Mouse (Mus musculus): ENCODE measurements around the gene Ptprk. TPM values are rescaled to one million over a fixed set of nuclear protein-coding genes. Genes with fewer than 3 reads are reported as not detected.

The Ptprk gene
- polyA plus RNA-seq, 1 experiment from 2014 or later, result 35.5 TPM

DNA sequence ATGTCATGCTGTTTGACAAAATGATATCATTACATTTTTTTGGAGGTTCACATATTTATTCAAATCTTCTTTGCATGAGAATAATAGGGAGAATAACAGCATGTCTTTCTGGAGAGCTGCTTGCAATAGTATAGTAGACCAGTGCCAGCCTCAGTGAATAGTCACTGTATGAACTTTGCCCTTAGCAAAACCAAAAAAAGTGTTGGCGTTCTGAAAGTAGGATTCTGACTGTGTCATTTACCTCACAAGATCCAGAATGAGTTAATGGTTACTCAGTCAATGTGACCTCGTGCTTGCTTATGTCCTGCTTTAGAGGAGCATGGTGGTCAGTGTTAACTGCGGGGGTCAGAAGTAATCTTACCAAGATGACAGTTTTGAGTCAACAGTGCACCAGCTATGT, 187.5 kb downstream of the Ptprk start:
- H3K9ac ChIP-seq, result no peak overlapping the region
- H3K4me2 ChIP-seq (replicated peaks), result no peak overlapping the region
- WGBS, result 86% methylated on average over 3 of the region's 3 CpGs
- no peaks in the 10 kb centered on the region for H3K9me3 ChIP-seq
- H3K27me3 ChIP-seq, result no peaks in the 10 kb centered on the region
- no peak overlapping the region for H3K27ac ChIP-seq
- H3K36me3 ChIP-seq, result peaks cover 10% of the 10 kb centered on the region
- no peak overlapping the region for H3K4me3 ChIP-seq
- H3K4me1 ChIP-seq, result no peaks in the 10 kb centered on the region
- ATAC-seq (ENCODE audit: low FRiP score, low read depth), result no peak

DNA sequence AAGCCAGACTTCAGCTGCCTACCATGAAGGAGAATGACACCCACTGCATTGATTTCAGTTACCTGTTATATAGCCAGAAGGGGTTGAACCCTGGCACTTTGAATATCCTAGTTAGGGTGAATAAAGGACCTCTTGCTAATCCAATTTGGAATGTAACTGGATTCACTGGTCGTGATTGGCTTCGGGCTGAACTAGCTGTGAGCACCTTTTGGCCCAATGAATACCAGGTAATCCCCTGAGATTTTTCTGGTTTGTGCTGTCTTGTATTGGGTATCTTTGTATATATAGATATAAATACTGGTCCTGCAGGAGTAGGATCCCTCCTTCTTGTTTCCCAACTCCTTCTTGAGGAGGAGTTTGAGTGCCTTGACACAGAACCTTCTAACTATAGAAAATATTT, 188.9 kb downstream of the Ptprk start:
- 96% methylated on average over 2 of the region's 2 CpGs for WGBS
- Histone ChIP-seq H3K36me3 (peaks cover 10% of the 10 kb centered on the region), H3K4me3 (no peak overlapping the region), H3K27ac (no peak overlapping the region), H3K9ac (no peak overlapping the region), H3K9me3 (no peaks in the 10 kb centered on the region), H3K4me2 (replicated peaks) (no peak overlapping the region), H3K27me3 (no peaks in the 10 kb centered on the region), H3K4me1 (no peaks in the 10 kb centered on the region)
- no peak for ATAC-seq (ENCODE audit: low FRiP score, low read depth)

DNA sequence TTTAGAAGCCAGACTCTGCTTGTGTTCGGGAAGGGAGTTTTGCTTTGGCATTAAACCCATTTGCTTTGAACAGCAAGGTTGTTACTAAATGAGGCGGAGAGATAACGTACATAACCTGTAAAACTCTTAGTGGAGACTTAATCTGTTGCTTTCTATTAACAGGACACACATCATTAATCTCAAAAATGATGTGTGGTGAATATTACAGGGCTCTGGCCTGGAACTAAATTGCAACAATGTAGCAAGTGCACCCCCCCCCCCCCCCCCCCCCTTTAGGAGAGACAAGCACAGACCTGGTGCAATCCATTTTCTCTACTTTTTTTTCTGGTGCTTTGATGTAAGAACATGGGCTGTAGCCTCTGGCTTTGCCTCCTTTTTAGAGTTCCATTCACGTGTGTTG, 195.7 kb downstream of the Ptprk start:
- Histone ChIP-seq H3K4me3 (no peak overlapping the region), H3K36me3 (peaks cover 10% of the 10 kb centered on the region), H3K9ac (no peak overlapping the region), H3K4me1 (no peaks in the 10 kb centered on the region), H3K27me3 (no peaks in the 10 kb centered on the region), H3K4me2 (replicated peaks) (no peak overlapping the region), H3K9me3 (no peaks in the 10 kb centered on the region), H3K27ac (no peak overlapping the region)
- ATAC-seq (ENCODE audit: low FRiP score, low read depth), result no peak
- 67% methylated on average over 4 of the region's 4 CpGs for WGBS

DNA sequence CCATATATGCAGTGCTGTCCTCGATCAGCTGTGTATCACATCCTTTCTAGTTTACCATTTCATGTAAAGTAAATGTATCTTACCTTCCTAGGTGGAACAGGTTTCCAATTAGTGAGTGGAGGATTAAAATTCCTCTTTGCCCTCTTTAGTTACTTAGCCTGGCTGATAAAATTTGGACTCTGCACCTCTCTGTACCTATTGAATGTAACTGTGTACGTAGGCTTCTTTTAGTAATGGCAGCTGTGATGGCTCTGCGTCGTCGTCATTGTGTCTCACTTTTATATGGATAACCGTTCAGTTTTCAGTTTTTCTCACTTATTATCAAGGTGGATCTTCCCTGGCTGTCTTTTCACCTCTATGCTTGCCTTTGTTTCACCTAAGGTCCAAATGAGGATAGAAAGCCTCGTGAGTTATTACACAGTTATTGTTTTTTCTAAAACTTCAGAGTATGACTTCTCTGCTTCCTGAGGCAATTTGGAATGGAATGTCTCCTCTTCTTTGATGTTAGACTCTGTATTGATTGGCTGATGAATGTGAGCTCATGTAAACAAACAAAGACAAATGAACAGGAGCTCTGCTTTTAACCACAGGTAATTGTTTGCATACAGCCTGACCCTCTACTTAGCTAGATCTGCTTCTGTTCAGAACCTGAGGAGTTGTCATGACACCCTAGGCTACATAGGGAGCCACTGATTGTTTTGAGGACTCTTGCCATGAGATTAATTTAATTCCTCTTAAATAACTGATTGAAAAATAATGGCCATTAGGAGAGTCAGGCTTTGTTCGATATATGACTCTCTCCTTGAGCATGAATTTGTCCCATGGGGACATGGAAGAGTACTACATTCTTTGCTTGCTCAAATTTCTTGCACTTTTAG, 197.3 kb downstream of the Ptprk start:
- no peak for ATAC-seq (ENCODE audit: low FRiP score, low read depth)

DNA sequence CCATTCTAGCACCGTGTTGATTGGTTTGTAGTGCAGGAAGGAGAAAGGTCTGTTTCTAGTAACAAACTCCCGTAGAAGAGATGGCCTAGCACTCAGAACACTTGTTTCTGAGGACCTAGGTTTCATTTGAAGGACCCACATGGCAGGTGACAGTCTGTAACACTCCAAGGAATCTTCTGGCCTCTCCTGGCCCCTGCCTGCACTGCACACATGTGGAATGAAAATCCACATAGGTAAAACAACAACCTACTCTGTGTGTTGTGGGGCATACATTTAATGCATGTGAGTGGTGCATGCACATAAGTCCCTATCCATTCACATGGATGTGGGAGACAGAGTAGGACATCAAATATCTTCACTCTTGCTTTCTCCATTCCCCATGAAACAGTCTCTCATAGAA, 204.1 kb downstream of the Ptprk start:
- no peak for ATAC-seq (ENCODE audit: low FRiP score, low read depth)

More for the DNA sequence above, 197.3 kb downstream of the Ptprk start:
- 81% methylated on average over 8 of the region's 8 CpGs for WGBS
- no peak overlapping the region for H3K27ac ChIP-seq
- no peaks in the 10 kb centered on the region for H3K36me3 ChIP-seq
- H3K9me3 ChIP-seq, result no peaks in the 10 kb centered on the region
- no peak overlapping the region for H3K4me2 ChIP-seq (replicated peaks)
- H3K4me1 ChIP-seq, result no peaks in the 10 kb centered on the region
- H3K4me3 ChIP-seq, result no peak overlapping the region
- H3K9ac ChIP-seq, result no peak overlapping the region
- no peaks in the 10 kb centered on the region for H3K27me3 ChIP-seq

DNA sequence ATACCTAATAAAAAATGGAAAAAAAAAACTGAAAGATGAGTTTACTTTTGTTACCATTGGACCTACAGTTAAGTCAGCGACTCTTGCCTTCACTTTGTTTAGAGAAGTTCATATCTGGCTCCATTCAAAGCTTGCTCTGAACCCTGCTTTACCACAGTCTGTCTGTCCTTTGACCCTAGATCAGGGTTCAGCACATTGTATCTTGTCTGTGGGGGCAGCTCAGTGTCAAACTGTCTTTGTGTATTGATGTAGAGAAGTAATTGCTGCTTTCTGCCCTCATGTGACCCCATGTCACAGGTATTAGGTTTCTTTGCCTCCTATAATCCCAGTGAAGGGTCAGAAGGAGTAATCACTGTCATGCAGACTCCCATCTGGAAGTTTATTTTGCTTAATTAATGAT, 222.9 kb downstream of the Ptprk start:
- Histone ChIP-seq H3K9me3 (no peaks in the 10 kb centered on the region), H3K36me3 (no peaks in the 10 kb centered on the region), H3K27ac (no peak overlapping the region), H3K27me3 (no peaks in the 10 kb centered on the region), H3K9ac (no peak overlapping the region), H3K4me1 (no peaks in the 10 kb centered on the region), H3K4me2 (replicated peaks) (no peak overlapping the region), H3K4me3 (no peak overlapping the region)
- ATAC-seq (ENCODE audit: low FRiP score, low read depth), result no peak
- WGBS, result 71% methylated on average over 1 of the region's 1 CpGs

More for the DNA sequence above, 204.1 kb downstream of the Ptprk start:
- Histone ChIP-seq H3K4me1 (0 out of 2 replicates have a peak, but pooled peaks cover 8% of the 10 kb centered on the region), H3K4me2 (replicated peaks) (no peak overlapping the region), H3K4me3 (no peak overlapping the region), H3K27ac (no peak overlapping the region), H3K9me3 (no peaks in the 10 kb centered on the region), H3K9ac (no peak overlapping the region), H3K27me3 (no peaks in the 10 kb centered on the region), H3K36me3 (no peaks in the 10 kb centered on the region)
- 85% methylated on average over 2 of the region's 2 CpGs for WGBS

DNA sequence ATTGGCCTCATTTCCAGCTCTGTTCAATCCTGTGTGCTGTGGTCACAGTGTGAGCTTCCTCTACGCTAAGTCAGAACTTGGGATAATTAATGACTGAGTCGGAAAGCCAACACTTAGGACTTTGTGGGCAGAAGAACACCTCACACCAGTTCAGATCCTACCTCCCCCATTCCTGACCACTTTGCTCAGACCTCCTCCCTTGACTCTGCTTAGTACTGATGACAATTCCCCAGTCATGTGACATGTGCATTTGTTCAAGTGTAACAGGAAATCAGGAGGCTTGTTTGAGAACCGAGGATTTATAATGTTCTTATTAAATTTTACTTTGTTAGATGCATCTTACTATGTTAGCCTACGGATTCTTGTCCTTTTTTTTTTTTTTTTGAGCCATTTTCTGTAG, 224.6 kb downstream of the Ptprk start:
- Histone ChIP-seq H3K4me2 (replicated peaks) (no peak overlapping the region), H3K9me3 (no peaks in the 10 kb centered on the region)
- whole genome bisulfite sequencing, result 62% methylated on average over 4 of the region's 4 CpGs

DNA sequence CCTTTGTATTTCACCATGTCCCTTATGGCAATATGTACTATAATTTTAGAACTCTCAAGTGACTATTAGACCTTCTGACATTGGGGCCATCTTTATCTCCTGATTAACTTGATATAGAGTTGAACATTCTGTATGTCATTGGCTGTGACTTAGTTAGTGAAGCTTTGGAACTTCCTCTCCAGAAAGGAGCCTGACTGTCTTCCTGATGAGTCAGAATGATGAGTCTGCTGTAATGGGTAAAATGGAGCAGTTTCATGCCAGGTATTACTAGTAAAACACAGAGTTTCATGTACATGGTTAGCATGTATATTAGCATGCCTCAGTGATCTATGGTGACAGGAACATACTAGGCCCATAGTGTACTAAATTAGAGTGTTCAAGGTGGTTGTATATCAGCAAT, 229.2 kb downstream of the Ptprk start:
- H3K4me3 ChIP-seq, result no peak overlapping the region
- ATAC-seq (ENCODE audit: low FRiP score, low read depth), result no peak
- H3K36me3 ChIP-seq, result no peaks in the 10 kb centered on the region
- H3K4me2 ChIP-seq (replicated peaks), result no peak overlapping the region
- no peaks in the 10 kb centered on the region for H3K4me1 ChIP-seq
- H3K9me3 ChIP-seq, result no peaks in the 10 kb centered on the region
- no peaks in the 10 kb centered on the region for H3K27me3 ChIP-seq
- H3K9ac ChIP-seq, result no peak overlapping the region
- H3K27ac ChIP-seq, result no peak overlapping the region

More for the DNA sequence above, 224.6 kb downstream of the Ptprk start:
- Histone ChIP-seq H3K4me3 (no peak overlapping the region), H3K9ac (no peak overlapping the region), H3K27me3 (no peaks in the 10 kb centered on the region), H3K36me3 (no peaks in the 10 kb centered on the region), H3K4me1 (no peaks in the 10 kb centered on the region), H3K27ac (no peak overlapping the region)
- ATAC-seq (ENCODE audit: low FRiP score, low read depth), result no peak

DNA sequence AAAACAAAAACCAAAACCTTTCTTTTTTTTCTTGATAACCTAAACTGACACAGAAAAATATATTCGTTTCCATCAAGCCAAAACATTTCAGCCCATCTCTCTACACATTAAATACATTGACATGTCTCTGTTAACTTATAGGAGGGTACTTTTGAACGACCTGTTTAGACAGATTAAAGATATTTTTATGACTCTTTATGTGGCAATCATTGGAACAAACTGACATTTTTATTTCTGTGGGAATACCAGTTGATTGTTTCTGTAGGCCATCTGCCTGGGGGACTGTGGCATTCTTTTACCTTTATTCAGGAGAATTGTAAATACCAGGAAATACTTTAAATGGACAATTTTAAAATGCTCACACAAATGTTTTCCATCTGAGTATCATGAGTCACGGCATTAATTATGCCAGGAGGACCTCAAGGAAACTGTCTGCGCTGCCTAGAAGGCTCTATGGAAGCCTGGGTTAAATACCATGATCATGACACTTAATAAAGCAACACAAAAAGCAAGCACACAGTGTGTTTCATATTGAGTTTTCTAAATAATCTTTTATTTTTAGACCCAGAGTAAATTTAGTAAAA, 229.8 kb downstream of the Ptprk start:
- Histone ChIP-seq H3K9ac (no peak overlapping the region), H3K9me3 (no peaks in the 10 kb centered on the region), H3K4me2 (replicated peaks) (no peak overlapping the region), H3K27me3 (no peaks in the 10 kb centered on the region), H3K4me3 (no peak overlapping the region), H3K36me3 (no peaks in the 10 kb centered on the region), H3K4me1 (no peaks in the 10 kb centered on the region), H3K27ac (no peak overlapping the region)
- 55% methylated on average over 4 of the region's 4 CpGs for WGBS
- ATAC-seq (ENCODE audit: low FRiP score, low read depth), result no peak

DNA sequence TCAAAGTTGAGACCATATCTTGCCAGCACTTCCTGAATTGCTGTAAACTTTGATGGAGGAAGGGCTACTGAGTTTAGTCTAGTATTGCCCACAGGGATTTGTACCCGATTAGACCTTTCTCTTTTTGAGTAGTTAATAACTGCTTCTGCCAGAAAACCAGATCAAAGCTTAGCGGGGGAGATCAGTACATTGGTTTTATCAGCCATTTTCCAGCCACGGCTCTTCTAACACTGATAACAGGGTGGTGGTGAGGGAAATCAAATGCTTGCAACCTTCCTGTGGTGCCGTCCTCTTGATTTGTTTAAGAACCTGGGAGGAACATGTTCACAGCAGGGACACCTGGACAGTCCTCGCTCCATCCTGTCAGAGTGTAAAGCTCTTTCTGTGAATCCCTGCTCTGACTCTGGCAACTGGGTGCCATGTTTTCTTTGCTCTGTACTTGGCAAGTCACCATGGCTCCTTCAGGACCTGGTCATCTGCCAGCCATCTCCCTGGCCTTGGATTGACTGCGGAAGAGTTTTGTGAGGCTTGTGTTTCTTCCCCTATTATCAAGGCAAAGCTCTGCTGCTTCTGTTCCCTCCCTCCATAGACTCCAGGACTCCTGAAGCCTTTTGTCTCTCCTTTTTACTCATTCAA, 231.9 kb downstream of the Ptprk start:
- H3K27ac ChIP-seq, result no peak overlapping the region
- H3K4me2 ChIP-seq (replicated peaks), result no peak overlapping the region
- no peaks in the 10 kb centered on the region for H3K27me3 ChIP-seq
- no peak overlapping the region for H3K4me3 ChIP-seq
- 54% methylated on average over 6 of the region's 6 CpGs for WGBS
- H3K4me1 ChIP-seq, result no peaks in the 10 kb centered on the region
- H3K9ac ChIP-seq, result no peak overlapping the region
- H3K36me3 ChIP-seq, result no peaks in the 10 kb centered on the region
- no peaks in the 10 kb centered on the region for H3K9me3 ChIP-seq
- ATAC-seq (ENCODE audit: low FRiP score, low read depth), result no peak

DNA sequence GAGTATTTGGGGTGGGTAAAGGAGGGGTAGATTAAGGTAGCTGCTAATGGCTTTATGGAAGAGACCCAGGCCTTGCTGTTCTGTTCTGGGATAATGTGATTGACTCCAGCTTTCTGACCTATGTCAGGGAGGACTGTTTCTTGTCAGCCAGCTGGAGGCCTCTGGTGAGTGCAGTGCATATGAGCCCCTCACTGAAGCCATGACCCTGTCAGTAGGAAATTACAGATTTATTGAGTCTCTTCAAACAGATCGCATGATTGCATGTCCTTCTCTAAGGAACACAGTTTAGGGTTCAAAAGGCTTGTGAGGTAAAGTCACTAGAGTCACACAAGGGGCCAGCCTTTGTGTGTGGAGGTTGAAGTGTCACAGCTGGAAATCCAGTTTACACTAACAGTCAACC, 236.7 kb downstream of the Ptprk start:
- Histone ChIP-seq H3K4me2 (replicated peaks) (no peak overlapping the region), H3K9me3 (no peaks in the 10 kb centered on the region), H3K9ac (no peak overlapping the region), H3K36me3 (no peaks in the 10 kb centered on the region), H3K4me1 (no peaks in the 10 kb centered on the region), H3K27ac (no peak overlapping the region), H3K4me3 (no peak overlapping the region), H3K27me3 (no peaks in the 10 kb centered on the region)
- no peak for ATAC-seq (ENCODE audit: low FRiP score, low read depth)
- 11% methylated on average over 1 of the region's 1 CpGs for WGBS

DNA sequence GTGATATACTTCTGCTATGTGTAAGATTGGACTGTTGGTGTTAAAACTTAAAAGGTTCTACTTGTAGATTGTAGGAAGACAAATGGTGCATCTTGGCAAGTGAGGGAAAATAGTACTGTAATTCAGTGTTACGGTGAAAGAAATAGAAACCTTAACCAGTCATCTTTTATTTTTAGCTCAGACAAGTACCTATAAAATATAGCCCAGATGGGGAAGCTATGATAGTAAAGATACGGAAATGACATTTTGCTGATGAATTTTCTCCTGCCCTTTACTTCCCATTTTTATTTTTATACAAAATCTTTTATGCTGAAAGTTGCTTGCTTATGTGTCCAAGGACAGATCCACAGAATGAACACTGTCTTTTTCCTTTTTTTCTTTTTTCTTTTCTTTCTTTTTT, 248.4 kb downstream of the Ptprk start:
- Histone ChIP-seq H3K9ac (no peak overlapping the region), H3K4me2 (replicated peaks) (no peak overlapping the region), H3K36me3 (no peaks in the 10 kb centered on the region), H3K4me3 (no peak overlapping the region), H3K9me3 (no peaks in the 10 kb centered on the region), H3K27ac (no peak overlapping the region), H3K27me3 (no peaks in the 10 kb centered on the region), H3K4me1 (no peaks in the 10 kb centered on the region)
- no peak for ATAC-seq (ENCODE audit: low FRiP score, low read depth)
- 89% methylated on average over 2 of the region's 2 CpGs for WGBS

Data from limb, embryonic 13.5 days (tissue).